Mouse (Mus musculus) hindlimb bud, embryonic 11.5 days (tissue): ENCODE data around the gene Wdr63.

Experiments
- DNase-seq: peaks from one replicate; pipeline ENCODE4 v3.0.0-alpha.2; 2012; ENCODE audit warnings: low read depth, low spot score; ENCODE audit errors: extremely low spot score

The Wdr63 gene

DNA sequence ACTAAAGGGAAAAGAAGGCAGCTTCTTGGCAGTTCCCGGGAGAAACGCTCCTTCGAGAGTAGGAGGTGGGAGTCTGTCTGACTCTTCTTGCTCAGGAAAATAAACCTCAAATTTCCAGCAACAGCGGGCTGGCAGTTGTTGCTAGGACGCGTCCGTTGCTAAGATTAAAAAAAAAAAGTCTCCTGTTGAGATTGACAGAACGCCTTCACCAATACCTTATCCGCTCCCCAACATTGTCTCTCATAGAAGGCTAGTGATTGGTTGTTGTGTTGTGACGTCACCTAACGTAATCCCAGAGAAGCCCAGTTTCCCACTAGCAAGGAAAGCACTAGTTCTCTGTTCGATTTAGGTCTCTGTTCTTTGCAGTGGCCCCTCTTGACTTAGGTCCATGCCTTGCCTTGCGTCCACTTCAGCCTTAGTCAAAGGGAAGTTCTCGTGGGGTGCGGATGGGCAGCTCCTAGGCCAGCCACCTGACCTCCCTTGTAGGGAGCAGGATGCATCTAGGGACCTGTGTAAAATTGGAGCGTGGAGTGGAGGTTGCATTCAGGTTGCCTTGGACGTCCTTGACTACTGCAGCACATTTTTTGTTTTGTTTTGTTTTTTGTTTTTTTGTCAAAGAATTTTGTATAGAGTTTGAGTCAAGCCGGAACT lies at the start of gene Wdr63:
Gene Wdr63 (minus strand): TSS at position 210 of the 651 bp plus-strand sequence.
- DNase-seq = peak; percentile 88

DNA sequence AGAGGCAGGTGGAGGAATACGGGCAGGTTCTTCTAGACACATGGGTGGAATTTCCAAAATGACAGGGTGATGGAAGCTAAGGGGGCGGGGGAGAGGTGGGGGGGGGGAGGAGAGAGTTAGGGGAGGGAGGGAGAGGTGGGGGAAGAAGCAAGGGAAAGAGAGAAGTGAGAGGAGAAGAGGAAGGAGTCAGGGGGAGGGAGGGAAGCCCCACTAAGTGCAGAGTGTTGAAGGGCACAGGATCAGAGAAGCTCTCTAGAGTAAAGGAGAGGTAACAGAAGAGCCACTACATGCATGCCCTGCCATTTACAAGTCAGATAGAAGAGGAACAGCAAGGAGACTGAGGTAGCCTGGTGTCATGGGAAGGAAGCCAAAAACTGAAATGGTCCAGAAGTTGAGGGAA lies 48.9 kb upstream of the Wdr63 start:
- DNase-seq = no peak

DNA sequence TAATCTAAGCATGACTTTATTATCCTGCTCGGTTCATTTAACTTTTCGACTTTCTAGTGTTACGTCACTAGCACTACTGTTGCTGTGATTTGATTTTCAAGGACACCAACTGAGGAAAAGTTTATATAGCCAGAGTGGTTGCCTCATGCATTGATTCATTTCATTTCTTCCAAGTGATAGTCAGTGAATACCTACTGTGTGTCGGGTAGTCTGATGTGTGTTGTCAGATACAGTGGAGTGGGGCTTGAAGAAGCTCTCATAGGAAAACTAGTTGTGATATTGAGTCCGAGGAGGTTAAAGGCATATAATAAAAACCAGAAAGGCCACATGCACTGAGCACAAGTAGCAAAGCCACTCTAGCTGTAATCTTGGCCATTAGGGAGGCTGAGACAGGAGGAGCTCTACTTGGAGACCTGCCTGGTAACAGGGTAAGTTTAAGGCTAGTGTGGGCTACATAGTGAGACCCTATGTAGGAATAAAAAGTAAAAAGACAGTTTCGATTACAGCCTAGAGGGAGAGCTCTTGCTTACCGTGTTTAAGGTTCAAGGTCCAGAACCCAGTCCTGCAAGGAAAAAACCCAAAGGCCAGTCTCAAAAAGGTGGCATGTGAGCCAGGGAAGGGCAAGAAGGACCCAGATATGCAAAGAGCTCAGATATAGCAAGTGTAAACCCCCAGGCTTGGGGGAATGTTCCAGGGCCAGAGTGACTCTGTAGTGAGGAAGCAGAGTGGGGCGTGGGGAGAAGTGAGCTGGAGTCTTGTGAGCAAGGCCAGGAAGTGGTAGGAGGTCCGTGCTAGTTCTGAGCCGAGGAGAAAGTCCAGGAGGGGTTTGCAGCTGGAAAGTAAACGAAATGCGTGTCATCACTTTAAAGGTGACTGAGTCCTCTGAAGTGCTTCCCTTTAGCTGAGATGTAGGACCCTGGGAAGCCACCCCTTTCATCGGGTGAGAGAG lies 48.0 kb upstream of the Wdr63 start:
- DNase-seq = no peak

DNA sequence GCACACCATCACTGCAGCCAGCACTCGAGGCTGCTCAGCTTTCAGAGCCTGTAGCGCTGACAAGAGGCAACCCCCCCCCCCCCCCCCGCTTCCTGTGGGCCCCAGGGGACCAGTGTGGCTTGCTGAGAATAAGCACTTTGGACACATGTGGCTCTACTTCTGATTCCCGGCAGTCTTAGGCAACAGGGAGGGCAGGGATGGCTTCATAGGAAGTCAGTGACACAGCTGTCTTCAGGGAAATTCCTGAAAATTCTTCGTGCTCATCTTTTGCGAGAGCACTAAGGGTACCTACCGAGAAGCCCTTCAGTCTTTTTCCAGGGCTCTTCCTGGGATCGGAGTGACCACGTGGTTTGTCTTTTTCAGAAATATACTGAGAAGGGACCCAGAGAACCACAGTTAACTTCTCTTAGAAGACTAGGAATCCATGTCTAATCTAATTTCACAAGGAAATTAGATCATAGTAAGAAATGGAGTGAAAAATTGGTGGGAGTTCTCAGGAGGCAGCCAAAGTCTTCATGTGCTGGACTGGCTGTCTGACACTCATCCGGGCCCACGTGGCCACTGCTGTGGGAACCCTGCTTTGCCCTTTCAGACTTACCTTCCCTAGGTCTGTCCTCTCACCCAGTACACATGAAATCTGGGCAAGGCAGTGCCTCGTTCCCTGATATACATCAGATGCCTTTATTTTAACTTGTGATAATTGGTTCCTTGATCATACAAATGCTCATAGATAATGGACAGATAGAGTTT lies 46.1 kb upstream of the Wdr63 start:
- DNase-seq = no peak

DNA sequence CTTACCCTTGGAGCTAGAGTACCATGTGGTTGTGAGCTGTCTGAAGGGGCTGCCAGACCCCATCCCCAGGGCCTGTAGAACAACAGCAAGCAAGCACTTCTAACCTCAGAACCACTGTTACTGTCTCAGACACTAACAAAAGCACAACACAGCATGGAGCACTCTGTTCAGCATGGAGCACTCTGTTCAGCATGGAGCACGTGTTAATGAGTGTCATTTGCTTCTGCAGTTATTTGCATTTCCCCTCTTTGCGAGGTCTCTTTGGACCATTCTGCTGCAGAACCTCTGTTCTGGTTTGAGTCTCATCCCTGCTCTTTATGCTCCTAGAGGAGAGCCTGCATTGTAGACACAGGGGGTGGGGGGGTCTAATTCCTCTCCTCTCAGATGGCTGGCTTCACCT lies 45.0 kb upstream of the Wdr63 start:
- DNase-seq = no peak

DNA sequence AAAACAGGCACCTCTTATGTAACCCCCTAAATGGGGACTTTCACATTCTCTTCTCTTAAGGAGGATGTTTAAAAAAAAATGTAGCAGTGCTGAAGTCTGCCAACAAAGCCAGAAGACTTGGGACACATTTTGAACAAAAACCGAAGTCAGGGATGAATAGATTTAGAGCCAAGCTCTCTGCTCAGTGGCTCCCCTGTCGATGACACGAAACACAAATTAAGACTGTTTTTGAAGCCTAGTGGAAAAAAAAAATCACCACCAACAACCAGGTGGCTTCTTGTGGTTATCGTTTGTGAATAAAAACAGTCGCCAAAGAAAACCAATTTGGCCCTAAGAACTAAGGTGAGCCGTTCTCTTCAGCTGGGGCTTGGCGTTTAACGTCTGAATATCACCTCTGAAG lies 44.4 kb upstream of the Wdr63 start:
- no peak for DNase-seq

DNA sequence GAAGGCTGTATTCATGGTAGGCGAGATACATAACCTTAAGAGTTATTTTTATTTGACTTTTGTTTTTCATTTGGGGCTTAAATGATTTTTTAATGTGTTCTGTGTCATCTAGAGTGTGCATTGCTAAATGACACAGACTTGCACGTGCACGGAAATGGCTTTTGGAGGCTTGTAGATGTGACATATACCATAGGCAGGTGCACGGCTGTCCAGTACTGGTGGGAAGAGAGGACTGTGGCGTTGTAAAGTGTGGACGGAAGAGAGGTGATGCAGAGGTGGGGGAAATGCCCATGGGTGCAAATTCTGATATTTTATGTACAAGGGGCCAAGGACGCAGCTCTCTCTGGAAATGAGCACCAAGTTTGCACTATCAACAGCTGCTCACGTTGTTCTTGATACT lies 43.8 kb upstream of the Wdr63 start:
- DNase-seq = no peak

DNA sequence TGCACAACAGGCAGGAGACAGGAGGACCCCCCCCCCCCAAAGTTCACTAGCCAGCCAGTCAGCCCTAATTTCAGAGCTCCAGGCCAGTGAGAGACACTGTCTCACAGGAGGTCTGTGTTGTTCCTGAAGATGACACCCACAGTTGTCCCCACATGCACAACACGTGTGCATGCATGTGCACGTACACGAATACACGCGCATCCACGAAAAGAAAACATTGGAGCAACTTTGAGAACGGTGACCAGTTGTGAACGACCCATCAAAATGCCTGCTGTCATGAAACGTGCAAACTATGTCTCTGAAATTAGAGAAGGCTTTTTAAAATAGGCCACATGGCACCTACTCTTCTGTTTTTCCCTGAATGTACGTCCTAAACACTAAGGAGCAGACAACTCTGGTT lies 43.4 kb upstream of the Wdr63 start:
- no peak for DNase-seq

DNA sequence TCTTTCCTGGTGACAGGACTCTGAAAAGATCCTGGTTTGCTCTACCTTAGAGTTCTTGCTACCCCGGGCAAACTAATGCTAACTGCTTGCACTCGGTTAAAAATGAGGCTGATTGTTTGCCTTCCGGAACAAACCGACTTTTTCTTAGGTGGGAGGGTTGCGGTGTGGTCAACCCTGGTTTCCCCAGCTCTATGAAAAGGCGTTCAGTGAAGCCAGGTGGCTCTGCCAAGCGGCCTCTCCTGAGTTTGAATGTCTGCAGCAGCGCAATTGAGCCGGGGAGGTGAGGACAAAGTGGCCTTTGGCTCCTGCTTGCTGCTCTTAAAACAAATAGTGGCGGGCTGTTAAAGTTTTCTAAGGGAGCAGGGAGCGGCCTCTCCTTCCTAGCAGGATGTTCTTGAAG lies 42.6 kb upstream of the Wdr63 start:
- DNase-seq = no peak

DNA sequence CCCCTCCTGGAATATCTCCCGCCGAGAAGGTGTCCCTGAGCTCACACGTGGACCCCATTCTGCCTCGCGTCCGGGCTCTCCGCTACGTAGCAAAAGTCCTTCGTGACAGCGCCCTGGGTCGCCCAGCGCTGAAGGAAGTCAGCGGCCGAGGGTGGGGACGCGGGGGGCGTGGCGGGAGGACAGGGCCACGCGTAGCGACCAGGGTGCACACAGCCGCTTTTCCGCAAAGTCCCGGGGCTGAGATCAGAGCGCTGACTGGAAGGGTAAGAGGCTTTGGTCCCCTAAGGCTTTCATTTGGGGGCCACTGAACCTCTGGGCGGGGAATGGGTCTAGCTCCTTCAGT lies 42.1 kb upstream of the Wdr63 start:
- no peak for DNase-seq

DNA sequence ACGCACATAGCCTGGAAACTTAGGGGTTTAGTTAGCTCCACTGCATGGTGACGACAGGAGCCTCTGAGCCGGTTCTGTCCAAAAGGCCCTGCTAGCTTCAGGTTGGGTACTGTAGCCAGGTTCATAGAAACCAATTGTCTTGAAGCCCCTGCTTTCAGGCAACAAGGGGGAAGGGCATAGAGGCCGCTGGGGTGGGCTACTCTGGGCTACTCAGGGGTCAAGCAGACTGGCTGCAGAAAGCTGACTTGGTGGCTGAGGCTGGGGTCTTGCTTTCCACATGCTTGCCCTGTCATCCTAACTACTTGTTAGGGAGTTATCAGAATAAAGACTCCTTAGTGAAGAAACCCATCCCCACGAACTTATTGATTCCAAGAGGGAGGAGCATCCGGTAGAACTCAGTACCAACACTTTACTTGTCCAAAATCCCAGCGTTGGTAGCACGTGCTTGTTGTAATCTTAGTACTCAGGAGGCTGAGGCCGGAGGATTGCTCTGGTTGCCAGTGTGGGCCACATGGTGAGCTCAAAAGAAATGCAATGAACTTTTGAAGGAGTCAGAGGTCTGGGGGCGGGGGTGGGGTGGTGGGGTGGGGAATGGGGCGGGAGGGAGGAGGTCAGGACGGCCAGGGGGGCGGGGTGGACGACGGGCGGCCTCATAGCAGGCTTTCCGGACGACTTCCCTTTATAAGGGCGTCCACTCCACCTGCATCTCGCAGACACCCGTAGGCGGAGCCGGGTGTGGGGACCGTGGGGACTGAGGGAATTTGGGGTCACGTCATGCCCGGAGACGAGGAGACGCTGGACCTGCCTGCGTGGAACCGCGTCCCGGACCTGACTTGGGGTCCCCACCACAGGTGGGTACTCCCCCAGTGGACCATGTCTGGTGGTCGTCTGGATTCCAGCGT lies 41.5 kb upstream of the Wdr63 start, which contains the start of gene Mcoln2:
Gene Mcoln2 (plus strand): TSS at position 678 of the 902 bp plus-strand sequence.
- no peak for DNase-seq

DNA sequence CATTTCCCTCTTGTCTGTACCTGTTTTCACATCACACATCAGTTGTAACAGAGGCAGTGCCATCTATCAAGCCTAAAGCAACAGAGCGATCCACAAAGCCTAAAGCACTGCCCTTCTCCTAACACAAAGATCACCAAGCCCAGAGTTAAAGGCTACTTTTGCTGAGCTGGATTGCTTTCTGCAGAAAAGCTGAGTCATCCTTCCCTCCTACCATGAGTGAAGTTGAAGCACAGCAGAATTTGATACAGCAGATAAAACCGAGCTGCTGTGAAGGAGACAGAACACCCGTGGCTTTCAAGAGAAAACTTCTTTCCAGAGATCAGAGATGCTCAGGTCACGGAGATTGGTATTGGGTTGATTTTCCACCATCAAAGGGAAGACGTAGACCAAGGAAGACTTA lies 38.2 kb upstream of the Wdr63 start:
- DNase-seq = no peak

DNA sequence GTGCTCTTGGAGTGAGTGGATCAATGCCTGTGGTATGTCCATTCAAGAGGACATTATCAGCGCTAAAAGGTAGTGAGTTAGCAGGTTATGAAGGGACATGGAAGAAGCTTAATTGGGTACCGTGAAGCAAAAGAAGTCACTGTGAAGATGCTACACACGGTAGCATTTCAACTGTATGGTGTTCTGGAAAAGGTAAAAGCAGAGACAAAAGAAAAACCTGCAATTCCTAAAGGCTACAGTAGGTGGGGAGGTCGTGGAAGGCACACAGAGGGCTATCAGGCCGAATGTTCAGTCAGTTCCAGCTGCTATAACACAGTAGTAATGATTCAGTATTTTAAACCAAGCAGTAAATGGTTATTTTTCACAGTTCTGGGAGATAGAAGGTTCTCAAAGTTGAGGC lies 37.6 kb upstream of the Wdr63 start:
- no peak for DNase-seq

DNA sequence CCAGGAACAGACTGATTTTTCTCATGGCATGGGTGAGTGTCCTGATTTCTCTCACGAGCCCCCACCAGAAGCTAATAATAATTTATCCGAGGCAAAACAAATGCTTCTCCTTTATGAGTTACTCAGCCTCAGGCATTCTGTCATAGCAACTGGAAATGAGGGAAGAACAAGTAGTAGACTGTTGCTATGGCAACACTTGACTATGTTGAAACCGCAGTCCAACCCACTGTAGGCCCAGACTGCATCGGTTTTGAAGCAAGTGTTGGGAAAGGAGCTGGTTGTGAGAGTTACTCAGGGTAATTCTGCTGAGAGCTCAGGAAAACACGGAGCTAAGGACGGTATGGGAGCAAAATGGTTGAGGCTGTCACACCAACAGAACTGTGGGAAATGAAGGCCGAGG lies 34.6 kb upstream of the Wdr63 start:
- no peak for DNase-seq

DNA sequence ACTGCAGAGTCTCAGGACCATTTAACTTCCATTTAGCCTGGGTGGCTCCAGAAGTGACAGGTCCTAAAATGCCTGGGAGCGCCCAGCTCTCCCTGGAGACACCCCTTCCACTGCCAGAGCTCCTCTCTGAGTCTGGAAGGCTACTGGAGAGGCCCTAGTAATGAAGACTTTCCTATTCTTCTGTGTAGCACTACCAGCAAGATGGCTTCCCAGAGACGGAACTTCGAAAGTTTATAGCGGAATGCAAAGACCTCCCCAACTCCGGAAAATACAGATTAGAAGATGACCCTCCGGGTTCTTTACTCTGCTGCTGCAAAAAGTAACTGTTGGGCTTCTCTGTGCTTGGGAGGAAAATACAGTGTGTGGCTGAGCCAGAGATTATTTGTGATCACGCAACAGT lies 32.3 kb upstream of the Wdr63 start:
- DNase-seq = no peak

DNA sequence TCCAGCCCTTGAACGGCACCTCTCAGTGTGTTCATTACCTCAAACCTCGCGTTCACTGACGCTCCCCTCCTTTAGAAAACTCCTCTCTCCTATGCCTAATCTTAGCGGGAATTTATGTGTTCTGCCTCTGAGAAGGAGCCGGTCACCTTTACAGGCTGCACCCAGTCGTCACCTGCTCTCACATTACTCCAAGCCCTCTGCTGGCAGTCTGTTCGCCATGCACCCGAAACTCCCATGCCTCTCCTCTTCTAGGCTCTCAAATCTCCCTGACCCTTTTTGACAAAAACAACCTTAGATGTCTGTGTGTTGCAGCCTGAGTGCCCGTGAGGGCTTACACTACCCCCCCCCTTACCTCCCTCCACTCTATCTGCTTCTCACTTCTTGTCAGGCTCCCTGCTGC lies 28.5 kb upstream of the Wdr63 start:
- DNase-seq = no peak

DNA sequence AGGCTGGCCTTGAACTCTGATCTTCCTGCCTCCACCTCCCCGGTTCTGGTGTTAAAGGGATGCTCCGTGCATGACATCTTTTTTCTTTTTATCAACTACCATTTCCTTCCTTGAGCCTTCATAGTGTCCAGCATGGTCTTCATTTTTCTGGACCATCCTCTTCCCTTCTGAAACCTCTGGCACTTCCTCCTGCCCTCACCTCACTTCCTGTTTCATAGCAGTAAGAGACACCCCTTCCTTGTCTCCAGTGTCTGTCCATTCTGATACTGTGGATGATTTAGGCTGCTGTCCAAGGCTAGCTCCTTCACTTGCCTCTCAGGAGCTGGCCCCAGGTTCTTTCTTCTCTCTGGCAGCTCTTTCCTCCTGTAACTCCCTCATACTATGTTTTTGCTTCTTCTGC lies 27.5 kb upstream of the Wdr63 start:
- no peak for DNase-seq

DNA sequence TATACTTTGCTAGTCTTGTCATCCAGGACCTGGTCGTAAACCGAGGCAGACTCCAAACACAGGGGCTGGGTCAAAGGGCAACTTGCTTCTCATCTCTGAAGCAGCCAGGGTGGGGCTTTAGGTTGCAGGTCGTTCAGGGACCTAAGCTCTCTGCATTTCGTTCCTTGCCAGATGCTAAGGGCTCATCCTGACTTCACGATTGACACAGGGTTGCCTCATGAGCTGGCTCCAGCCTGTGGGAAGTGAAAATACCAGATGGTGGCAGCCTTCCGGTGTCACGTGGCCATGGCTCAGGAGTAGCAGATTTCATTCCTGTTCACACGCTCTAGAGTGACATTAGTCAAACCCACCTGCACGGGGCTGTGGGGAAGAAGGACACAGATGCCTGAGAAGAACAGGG lies 26.9 kb upstream of the Wdr63 start:
- DNase-seq = no peak

DNA sequence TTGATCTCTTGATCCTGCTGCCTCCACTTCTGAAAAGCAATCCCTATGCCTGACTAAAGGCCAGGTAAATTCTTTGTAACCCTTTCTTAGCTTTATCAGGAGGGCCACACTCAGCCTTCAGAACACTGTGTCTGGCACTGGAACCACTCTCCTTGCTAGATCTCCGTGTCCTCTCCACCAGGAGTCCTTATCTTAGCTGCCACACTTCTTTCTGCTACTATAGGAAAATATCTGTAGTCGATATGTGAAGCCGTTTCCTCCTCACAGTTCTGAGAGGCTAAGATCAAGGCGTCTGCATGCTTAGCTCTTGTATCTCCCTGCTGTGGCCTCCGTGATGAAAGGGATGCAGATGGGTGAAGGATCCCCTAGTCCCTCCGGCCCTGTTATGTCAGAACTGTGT lies 19.3 kb upstream of the Wdr63 start:
- DNase-seq = no peak

DNA sequence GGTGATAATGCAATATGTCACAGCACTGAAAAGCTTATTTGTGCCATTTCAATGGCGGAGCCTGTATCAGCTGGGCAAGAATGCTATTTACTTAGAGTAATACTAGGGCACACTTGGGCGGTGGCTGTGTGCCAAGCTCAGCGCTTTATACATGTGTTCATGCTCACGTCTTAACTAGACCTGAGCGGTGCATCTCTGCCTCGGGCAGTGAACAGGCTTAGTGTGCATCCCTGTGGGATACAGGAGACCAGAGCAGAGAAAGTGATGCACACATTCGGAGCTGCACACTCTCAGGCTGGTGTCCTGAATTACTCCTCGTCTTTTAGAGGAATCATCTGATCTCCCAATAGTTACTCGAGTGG lies 15.5 kb upstream of the Wdr63 start:
- no peak for DNase-seq
